Mouse (Mus musculus): ENCODE measurements at regions not wholly inside any gene's neighbourhood (a gene's known extent, or its start where the extent isn't known, plus 50 kb on each side); places are given as distances from the start of the nearest gene placed in this dataset.

GRCm38 (mm10) chr14:61970591-61970990 is 321.8 kb upstream of the Rnaseh2b start:
- H3K36me3 ChIP-seq (ENCODE audit: insufficient read depth, low read length): no peaks in the 10 kb centered on the region
- no peaks in the 10 kb centered on the region for H3K9me3 ChIP-seq (ENCODE audit: low read length)
- no peak overlapping the region for H3K4me3 ChIP-seq (replicated peaks; ENCODE audit: low read length)
- TF ChIP-seq POU5F1 (IDR thresholded peaks at IDR 0.05; ENCODE audit: borderline replicate concordance, low read length) (no peak), CTCF (conservative IDR thresholded peaks at IDR 0.05; ENCODE audit: low read length) (no peak), NANOG (IDR thresholded peaks at IDR 0.05; ENCODE audit: borderline replicate concordance, low read length) (no peak)
- H3K27me3 ChIP-seq (ENCODE audit: insufficient read depth, low read length): no peaks in the 10 kb centered on the region; the same call in 1 of the 2 replicates
- H3K4me1 ChIP-seq (replicated peaks; ENCODE audit: low read depth, low read length): no peaks in the 10 kb centered on the region

- H3K4me3 ChIP-seq (replicated peaks; ENCODE audit: low read length): no peak overlapping the region
- no peaks in the 10 kb centered on the region for H3K4me1 ChIP-seq (replicated peaks; ENCODE audit: low read depth, low read length)
- TF ChIP-seq NANOG (IDR thresholded peaks at IDR 0.05; ENCODE audit: borderline replicate concordance, low read length) (no peak), POU5F1 (IDR thresholded peaks at IDR 0.05; ENCODE audit: borderline replicate concordance, low read length) (no peak), CTCF (conservative IDR thresholded peaks at IDR 0.05; ENCODE audit: low read length) (no peak)
- no peaks in the 10 kb centered on the region for H3K36me3 ChIP-seq (ENCODE audit: insufficient read depth, low read length)
- no peaks in the 10 kb centered on the region; the same call in 1 of the 2 replicates for H3K27me3 ChIP-seq (ENCODE audit: insufficient read depth, low read length)
- H3K9me3 ChIP-seq (ENCODE audit: low read length): no peaks in the 10 kb centered on the region
Observed at GRCm38 (mm10) chr14:61971100-61972088, 321.0 kb upstream of the Rnaseh2b start.

GRCm38 (mm10) chr14:61975301-61975732 is 317.1 kb upstream of the Rnaseh2b start:
- no peaks in the 10 kb centered on the region for H3K36me3 ChIP-seq (ENCODE audit: insufficient read depth, low read length)
- TF ChIP-seq CTCF (conservative IDR thresholded peaks at IDR 0.05; ENCODE audit: low read length) (no peak), NANOG (IDR thresholded peaks at IDR 0.05; ENCODE audit: borderline replicate concordance, low read length) (no peak), POU5F1 (IDR thresholded peaks at IDR 0.05; ENCODE audit: borderline replicate concordance, low read length) (no peak)
- no peak overlapping the region for H3K4me3 ChIP-seq (replicated peaks; ENCODE audit: low read length)
- no peaks in the 10 kb centered on the region for H3K4me1 ChIP-seq (replicated peaks; ENCODE audit: low read depth, low read length)
- no peaks in the 10 kb centered on the region; the same call in 1 of the 2 replicates for H3K27me3 ChIP-seq (ENCODE audit: insufficient read depth, low read length)
- H3K9me3 ChIP-seq (ENCODE audit: low read length): no peaks in the 10 kb centered on the region

GRCm38 (mm10) chr14:61980581-61980980 is 311.8 kb upstream of the Rnaseh2b start:
- Histone ChIP-seq H3K27me3 (ENCODE audit: insufficient read depth, low read length) (no peaks in the 10 kb centered on the region), H3K4me1 (replicated peaks; ENCODE audit: low read depth, low read length) (no peaks in the 10 kb centered on the region), H3K9me3 (ENCODE audit: low read length) (peaks cover 8% of the 10 kb centered on the region), H3K36me3 (ENCODE audit: insufficient read depth, low read length) (no peaks in the 10 kb centered on the region), H3K4me3 (replicated peaks; ENCODE audit: low read length) (no peak overlapping the region)
- no peak for TF ChIP-seq POU5F1 (IDR thresholded peaks at IDR 0.05; ENCODE audit: borderline replicate concordance, low read length)
- TF ChIP-seq CTCF (conservative IDR thresholded peaks at IDR 0.05; ENCODE audit: low read length): no peak

GRCm38 (mm10) chr14:61985575-61985974 is 306.8 kb upstream of the Rnaseh2b start:
- H3K36me3 ChIP-seq (ENCODE audit: insufficient read depth, low read length): no peaks in the 10 kb centered on the region
- peaks cover 8% of the 10 kb centered on the region for H3K9me3 ChIP-seq (ENCODE audit: low read length)
- H3K4me3 ChIP-seq (replicated peaks; ENCODE audit: low read length): no peak overlapping the region
- H3K4me1 ChIP-seq (replicated peaks; ENCODE audit: low read depth, low read length): no peaks in the 10 kb centered on the region
- TF ChIP-seq NANOG (IDR thresholded peaks at IDR 0.05; ENCODE audit: borderline replicate concordance, low read length) (no peak), POU5F1 (IDR thresholded peaks at IDR 0.05; ENCODE audit: borderline replicate concordance, low read length) (no peak), CTCF (conservative IDR thresholded peaks at IDR 0.05; ENCODE audit: low read length) (no peak)
- no peaks in the 10 kb centered on the region for H3K27me3 ChIP-seq (ENCODE audit: insufficient read depth, low read length)

DNA sequence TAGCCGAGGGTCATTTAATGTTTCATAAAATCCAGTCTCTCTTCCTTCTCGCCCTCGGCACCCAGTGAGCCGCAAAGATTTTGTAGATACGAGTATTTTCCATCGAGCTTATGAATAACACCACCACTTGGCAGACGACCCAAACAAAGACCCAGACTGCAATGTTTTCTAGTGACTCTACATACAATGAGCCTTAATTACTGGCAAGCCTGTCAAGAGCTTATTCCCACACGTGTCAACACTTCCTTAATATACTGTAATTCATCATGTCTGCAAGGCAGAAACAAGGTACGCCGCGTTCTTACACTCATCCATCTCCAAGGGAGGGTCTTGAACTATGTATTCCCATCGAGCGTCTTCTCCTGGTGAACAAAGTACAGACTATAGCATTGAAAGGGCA is 306.2 kb upstream of the Rnaseh2b start:
- H3K9me3 ChIP-seq (ENCODE audit: low read length): peaks cover 8% of the 10 kb centered on the region
- no peaks in the 10 kb centered on the region for H3K4me1 ChIP-seq (replicated peaks; ENCODE audit: low read depth, low read length)
- TF ChIP-seq CTCF (conservative IDR thresholded peaks at IDR 0.05; ENCODE audit: low read length) (no peak), NANOG (IDR thresholded peaks at IDR 0.05; ENCODE audit: borderline replicate concordance, low read length) (no peak), POU5F1 (IDR thresholded peaks at IDR 0.05; ENCODE audit: borderline replicate concordance, low read length) (no peak)
- no peak overlapping the region for H3K4me3 ChIP-seq (replicated peaks; ENCODE audit: low read length)
- H3K36me3 ChIP-seq (ENCODE audit: insufficient read depth, low read length): no peaks in the 10 kb centered on the region
- no peaks in the 10 kb centered on the region for H3K27me3 ChIP-seq (ENCODE audit: insufficient read depth, low read length)

DNA sequence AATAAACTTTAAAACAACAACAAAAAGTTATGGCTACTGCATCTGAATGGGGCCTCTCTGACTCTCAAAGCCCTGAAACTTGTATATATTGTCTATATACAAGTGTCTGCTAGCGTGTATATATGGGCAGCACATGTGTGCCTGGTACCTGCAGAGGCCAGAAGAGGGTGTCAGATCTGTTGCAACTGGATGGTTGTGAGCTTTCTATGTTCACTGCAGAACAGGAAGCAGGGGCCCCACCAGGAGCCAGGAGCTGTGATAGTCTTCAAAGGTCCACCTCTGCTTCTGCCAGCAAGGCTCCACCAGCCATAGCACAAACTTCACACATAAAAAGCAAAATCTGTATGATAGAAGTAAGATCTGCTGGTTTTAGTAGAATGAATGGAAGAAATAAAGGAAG is 297.1 kb upstream of the Rnaseh2b start:
- TF ChIP-seq NANOG (IDR thresholded peaks at IDR 0.05; ENCODE audit: borderline replicate concordance, low read length): no peak
- TF ChIP-seq CTCF (conservative IDR thresholded peaks at IDR 0.05; ENCODE audit: low read length): no peak
- no peak for TF ChIP-seq POU5F1 (IDR thresholded peaks at IDR 0.05; ENCODE audit: borderline replicate concordance, low read length)
- Histone ChIP-seq H3K4me3 (replicated peaks; ENCODE audit: low read length) (no peak overlapping the region), H3K4me1 (replicated peaks; ENCODE audit: low read depth, low read length) (no peaks in the 10 kb centered on the region), H3K27me3 (ENCODE audit: insufficient read depth, low read length) (no peaks in the 10 kb centered on the region), H3K9me3 (ENCODE audit: low read length) (no peaks in the 10 kb centered on the region), H3K36me3 (ENCODE audit: insufficient read depth, low read length) (no peaks in the 10 kb centered on the region)

DNA sequence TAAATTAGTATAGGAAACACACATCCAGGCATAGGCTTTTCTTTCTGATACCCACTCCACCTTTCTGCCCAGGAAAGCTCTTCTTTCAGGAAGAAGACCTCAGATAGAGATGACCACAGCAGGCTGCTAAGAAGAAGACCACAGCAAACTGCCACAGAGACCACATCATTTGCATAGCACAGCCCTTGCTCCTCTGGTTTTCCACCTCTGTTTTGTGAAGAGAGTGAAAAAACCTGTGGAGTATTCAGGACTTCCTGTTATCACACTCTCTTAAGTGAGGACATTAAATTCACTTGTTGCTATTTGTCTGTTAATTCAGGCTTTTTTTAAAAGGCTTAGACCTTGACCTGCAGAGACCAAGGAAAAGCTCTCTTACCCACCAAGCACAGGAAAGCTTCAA is 294.7 kb upstream of the Rnaseh2b start:
- H3K36me3 ChIP-seq (ENCODE audit: insufficient read depth, low read length): no peaks in the 10 kb centered on the region
- no peak for TF ChIP-seq CTCF (conservative IDR thresholded peaks at IDR 0.05; ENCODE audit: low read length)
- TF ChIP-seq NANOG (IDR thresholded peaks at IDR 0.05; ENCODE audit: borderline replicate concordance, low read length): no peak
- TF ChIP-seq POU5F1 (IDR thresholded peaks at IDR 0.05; ENCODE audit: borderline replicate concordance, low read length): no peak
- no peaks in the 10 kb centered on the region for H3K9me3 ChIP-seq (ENCODE audit: low read length)
- H3K4me1 ChIP-seq (replicated peaks; ENCODE audit: low read depth, low read length): no peaks in the 10 kb centered on the region
- no peaks in the 10 kb centered on the region for H3K27me3 ChIP-seq (ENCODE audit: insufficient read depth, low read length)
- H3K4me3 ChIP-seq (replicated peaks; ENCODE audit: low read length): no peak overlapping the region
